Mouse (Mus musculus): ENCODE data around the gene Cables2.

- no peak for TF ChIP-seq POLR2A (IDR thresholded peaks at IDR 0.05; ENCODE audit: insufficient read depth, low read length)
- TF ChIP-seq CTCF (IDR thresholded peaks at IDR 0.05; ENCODE audit: low read depth, low read length) = no peak
These were observed 3.1 kb upstream of the Cables2 start for GRCm38 (mm10) chr2:180276385-180276784.
